Mouse (Mus musculus): Measurements from ENCODE around the gene H2-T3.
"Not testable (repeated sequence)": the region's sequence is repeated elsewhere in the genome, so short reads cannot be mapped to it uniquely, and the experiment has no call there.

- TF ChIP-seq CTCF, EP300 (IDR thresholded peaks at IDR 0.05): not testable (repeated sequence)
These were observed 44.3 kb downstream of the H2-T3 start for GRCm38 (mm10) chr17:36145861-36146156.

Data from lung, postnatal 0 days (tissue).